Mouse (Mus musculus) mammary gland, adult 2 months (tissue): ENCODE results near the gene Mblac2. TPM values are rescaled to one million over a fixed set of nuclear protein-coding genes. Genes with fewer than 3 reads are reported as not detected.

Experiments used
- polyA plus RNA-seq: library from polyadenylated mRNA; depleted of rRNA; stranded (reverse); fragments of >200 nt; gene quantifications from 2 replicates; pipeline ENCODE4 v1.2.3, GENCODE M21; 2012; ENCODE audit warnings: low replicate concordance; rRNA removed

The Mblac2 gene
- 4.6 and 5.6 TPM in 2 replicates for polyA plus RNA-seq

DNA sequence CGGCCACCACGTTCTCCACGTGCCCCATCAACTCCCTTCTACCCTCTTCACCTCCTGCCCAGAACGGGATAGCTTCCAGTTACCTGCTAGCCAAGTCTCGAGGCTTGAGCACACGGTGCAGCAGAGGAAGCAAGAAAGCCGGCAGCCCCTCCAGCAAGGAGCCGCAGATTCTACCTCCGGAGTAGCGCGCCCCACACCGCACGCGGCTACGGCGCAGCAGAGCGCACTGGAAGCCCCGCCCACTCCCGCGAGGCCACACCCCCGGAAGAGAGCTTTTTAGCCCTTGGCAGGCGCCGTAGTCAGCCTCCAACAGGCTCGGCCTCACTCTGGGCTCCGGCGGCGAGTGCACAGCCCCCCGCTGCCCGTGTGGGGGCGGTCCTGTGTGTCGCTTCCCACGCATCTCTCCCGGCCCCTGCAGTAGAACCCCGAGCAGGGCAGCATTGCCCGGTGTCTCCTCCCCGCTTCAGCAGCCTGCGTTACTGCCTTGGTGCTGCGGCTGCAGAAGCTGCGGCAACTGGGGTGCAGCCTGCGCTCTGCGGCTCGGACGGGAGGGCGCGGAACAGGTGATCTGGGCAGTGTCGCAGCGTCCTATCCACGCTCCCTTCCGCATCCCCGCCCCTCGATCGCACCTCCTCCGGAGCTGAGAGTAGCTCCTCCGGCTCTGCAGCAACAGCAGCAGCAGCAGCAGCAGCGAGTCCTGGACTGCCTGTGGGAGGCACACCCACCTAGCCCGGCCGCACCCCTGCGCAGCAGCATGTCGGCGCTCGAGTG lies at the start of gene Mblac2, which contains the start of gene Polr3g:
Mblac2 (plus strand) TSS at position 567 of the 771 bp plus-strand sequence.
Polr3g (minus strand) TSS at position 239 of the 771 bp plus-strand sequence.

DNA sequence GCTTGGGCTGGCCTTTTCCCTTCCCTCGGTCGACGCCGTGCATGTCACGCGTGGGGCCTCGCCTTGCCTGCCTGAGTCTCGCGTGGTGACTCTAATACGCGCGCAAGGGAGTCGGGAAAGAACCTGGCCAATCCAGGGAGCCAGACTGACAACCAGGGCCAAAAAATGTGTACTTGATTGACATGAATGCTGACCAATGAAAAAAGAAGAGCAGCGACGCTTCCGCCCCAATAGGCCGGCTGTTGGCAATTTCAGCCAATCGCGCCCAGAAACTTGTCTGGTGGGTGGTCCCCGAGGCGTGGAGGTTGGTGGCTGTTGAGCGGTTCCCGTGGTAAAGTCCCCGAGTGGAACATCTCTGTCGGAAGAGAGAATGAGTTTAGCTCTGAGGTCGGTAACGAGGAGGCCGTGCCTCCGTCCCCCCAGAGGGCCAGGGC lies 71.8 kb downstream of the Mblac2 start, which contains the start of gene Cetn3:
Cetn3 (plus strand) TSS at position 107 of the 434 bp plus-strand sequence.

Other genes starting within 250 kb of the Mblac2 start
- gene Adgrv1, start 78.2 kb upstream of the Mblac2 start, polyA plus RNA-seq: 0.20 TPM in 1 of 2 replicates, not detected in the other
- 3.2 and 5.9 TPM in 2 replicates for gene Lysmd3, start 53.7 kb upstream of the Mblac2 start, polyA plus RNA-seq
- gene Polr3g, start 328 bp upstream of the Mblac2 start, polyA plus RNA-seq: 3.6 and 3.7 TPM in 2 replicates
- 0.67 and 4.8 TPM in 2 replicates for gene Cetn3, start 71.7 kb downstream of the Mblac2 start, polyA plus RNA-seq